Mouse (Mus musculus): ENCODE measurements at regions not wholly inside any gene's neighbourhood (a gene's known extent, or its start where the extent isn't known, plus 50 kb on each side); places are given as distances from the start of the nearest gene placed in this dataset.
"Not testable (repeated sequence)": the region's sequence is repeated elsewhere in the genome, so short reads cannot be mapped to it uniquely, and the experiment has no call there.

DNA sequence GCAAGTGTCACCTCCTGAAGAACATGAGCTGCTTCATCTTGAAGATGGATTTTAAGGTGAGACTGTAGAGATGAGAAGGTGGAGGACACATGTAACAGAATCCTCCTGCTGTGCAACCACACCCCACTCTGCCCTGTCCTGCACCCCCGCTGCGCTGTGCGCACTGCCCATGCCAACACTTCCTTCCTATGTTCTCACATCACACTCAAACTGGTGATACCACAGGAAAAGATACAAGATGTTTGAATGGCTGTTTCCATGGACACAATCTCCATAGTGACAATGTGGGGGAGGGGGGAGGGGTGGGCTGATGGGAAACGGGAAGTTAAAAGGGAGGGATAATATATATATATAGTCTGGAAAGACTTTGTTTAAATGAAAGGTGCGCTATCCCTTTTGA lies 765.3 kb downstream of the Trib2 start:
- TF ChIP-seq CTCF (conservative IDR thresholded peaks at IDR 0.05), result no peak
- Histone ChIP-seq H3K4me3 (no peak overlapping the region), H3K27ac (no peak overlapping the region)
- DNase-seq (ENCODE audit: low spot score in 2 of 2), result no peak

- Histone ChIP-seq H3K4me3 (no peak overlapping the region), H3K27ac (no peak overlapping the region)
- no peak for TF ChIP-seq CTCF (conservative IDR thresholded peaks at IDR 0.05)
These were observed 773.5 kb downstream of the Trib2 start for GRCm38 (mm10) chr12:15043264-15043663.

DNA sequence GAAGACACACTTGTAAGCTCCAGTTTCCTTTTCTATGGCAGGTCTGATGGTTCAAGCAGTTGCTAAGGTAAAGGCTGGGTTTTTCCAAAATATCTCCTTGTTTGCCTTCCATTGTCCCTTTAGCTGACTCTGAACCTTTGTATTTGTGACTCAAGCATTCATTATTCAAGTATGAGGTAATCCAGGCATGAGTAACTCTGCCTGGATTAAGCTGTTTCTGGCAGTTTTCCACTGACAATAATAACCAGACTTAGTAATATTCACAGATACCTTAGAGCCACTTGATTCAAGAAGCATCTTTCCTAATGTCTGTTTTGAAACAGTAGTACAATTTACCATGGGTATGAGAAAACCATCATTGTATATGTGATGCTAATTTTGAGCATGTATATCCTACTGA lies 805.6 kb downstream of the Trib2 start:
- TF ChIP-seq CTCF (conservative IDR thresholded peaks at IDR 0.05), result no peak
- Histone ChIP-seq H3K27ac (no peak overlapping the region), H3K4me3 (no peak overlapping the region)
- no peak for DNase-seq (ENCODE audit: low spot score in 2 of 2)

More at GRCm38 (mm10) chr12:15043264-15043663, 773.5 kb downstream of the Trib2 start:
- no peak for DNase-seq (ENCODE audit: low spot score in 2 of 2)

DNA sequence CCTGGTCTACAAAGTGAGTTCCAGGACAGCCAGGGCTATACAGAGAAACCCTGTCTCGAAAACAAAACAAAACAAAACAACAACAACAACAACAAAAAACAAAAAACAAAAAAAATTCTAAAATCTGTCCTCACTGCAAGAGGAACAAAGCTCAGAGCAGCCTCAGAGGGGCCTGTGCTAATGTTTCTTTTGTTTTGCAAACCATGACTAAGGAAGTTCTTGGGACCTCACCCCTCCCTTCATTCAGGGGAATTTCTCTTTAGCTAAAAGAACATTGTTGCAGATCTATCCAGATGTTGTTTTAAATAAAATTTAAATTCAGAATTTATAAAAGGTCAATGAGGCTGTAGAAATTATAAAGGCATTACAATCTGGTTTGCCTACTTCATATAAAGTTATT lies 814.3 kb downstream of the Trib2 start:
- not testable (repeated sequence) for DNase-seq (ENCODE audit: low spot score in 2 of 2); H3K4me3 ChIP-seq; H3K27ac ChIP-seq

Small RNAs in the stretch of these regions (microRNA-seq; reads per million reads assigned to microRNA genes)
- gene Gm27682, result 0 reads per million in 2 experiments

All from layer of hippocampus, adult 2 months (tissue).